ENCODE assay signal across 9 mouse cellular contexts in genomic region chr4:34992866-34993638, GRCm38 (mm10).
DNase-seq lines count a peak whose midpoint lies in the region; ATAC-seq and TF ChIP-seq lines count a peak whose summit lies in the region.
"Had no signal": no experiment of that assay in that cellular context is flagged by ENCODE, and none has a peak within 500 bp of the region (broad histone marks: within the 10 kb centered on the region; RNA-seq: fewer than 3 reads in every experiment).

No protein-coding gene starts in this region.

- TF ChIP-seq CTCF in midbrain, postnatal 0 days (IDR thresholded peaks at IDR 0.05) = no peak
- TF ChIP-seq CTCF in cerebellum, adult 2 months (IDR thresholded peaks at IDR 0.05; ENCODE audit: borderline replicate concordance, insufficient read depth, low read depth, low read length) = no peak

- peak; percentile 30 to 50 for DNase-seq in heart, adult 9 months (ENCODE audit: low spot score in 2 of 2)
- no peak for DNase-seq in heart, postnatal 25 days (ENCODE audit: low spot score)
- peak; percentile 61 for DNase-seq in intestine, embryonic 14.5 days (ENCODE audit: low spot score)
- DNase-seq in midbrain, postnatal 0 days (ENCODE audit: low spot score) = no peak
- no peak for DNase-seq in cerebellum, adult 18-20 months
- DNase-seq in adrenal gland, adult 18-20 months (ENCODE audit: low spot score in 2 of 2) = no peak
- no peak for DNase-seq in cerebellum, adult 2 months

- no peak for TF ChIP-seq POLR2A in cerebellum, adult 2 months (IDR thresholded peaks at IDR 0.05; ENCODE audit: borderline replicate concordance, insufficient read depth, low read length)

- H3K9me3 ChIP-seq in embryonic facial prominence, embryonic 13.5 days = no peaks in the 10 kb centered on the region
- no peaks in the 10 kb centered on the region for H3K9me3 ChIP-seq in intestine, embryonic 14.5 days (ENCODE audit: control insufficient read depth, low read length)
- H3K9me3 ChIP-seq in midbrain, postnatal 0 days (ENCODE audit: low read length) = no peaks in the 10 kb centered on the region

- peak; percentile 59 for ATAC-seq in embryonic facial prominence, embryonic 13.5 days (ENCODE audit: insufficient number of reproducible peaks, insufficient read depth, low FRiP score, low TSS enrichment, low read depth)
- ATAC-seq in intestine, embryonic 14.5 days (replicated peaks; ENCODE audit: low FRiP score, low TSS enrichment, low read depth) = 0 out of 2 replicates have a peak, but pooled peaks have one; percentile 29
- peak; percentile 28; the same call in 1 of the 2 replicates for ATAC-seq in midbrain, postnatal 0 days (ENCODE audit: low FRiP score)

- peaks cover 8% of the 10 kb centered on the region; the same call in 1 of the 2 replicates for H3K27me3 ChIP-seq in embryonic facial prominence, embryonic 13.5 days
- H3K27me3 ChIP-seq in intestine, embryonic 14.5 days (replicated peaks; ENCODE audit: control insufficient read depth, insufficient read depth, low read length) = no peaks in the 10 kb centered on the region
- H3K27me3 ChIP-seq in midbrain, postnatal 0 days (ENCODE audit: insufficient read depth, low read length) = no peaks in the 10 kb centered on the region
- no peaks in the 10 kb centered on the region for H3K27me3 ChIP-seq in cerebellum, adult 2 months (ENCODE audit: control insufficient read depth, insufficient read depth, low read length)

- intact Hi-C loops in heart, postnatal 25 days (cut with DNase I) = no loop called here

- peak overlapping the region; percentile 45 for H3K4me2 ChIP-seq in embryonic facial prominence, embryonic 13.5 days
- H3K4me2 ChIP-seq in intestine, embryonic 14.5 days (ENCODE audit: low read length) = peak overlapping the region; percentile 26
- H3K4me2 ChIP-seq in midbrain, postnatal 0 days (ENCODE audit: low read depth, low read length, poor library complexity, severe bottlenecking) = peak overlapping the region; percentile 42

- H3K27ac ChIP-seq in embryonic facial prominence, embryonic 13.5 days = peak overlapping the region; percentile 78
- peak overlapping the region; percentile 78 for H3K27ac ChIP-seq in intestine, embryonic 14.5 days (ENCODE audit: low read depth)
- peak overlapping the region; percentile 62 for H3K27ac ChIP-seq in midbrain, postnatal 0 days (ENCODE audit: low read depth, low read length)
- no peak overlapping the region for H3K27ac ChIP-seq in cerebellum, adult 2 months (ENCODE audit: insufficient read depth, low read length)
- H3K27ac ChIP-seq: liver, embryonic 14.5 days had no signal

- 20% methylated on average over 22 of the region's 22 CpGs for WGBS in embryonic facial prominence, embryonic 13.5 days
- 33% methylated on average over 22 of the region's 22 CpGs for WGBS in intestine, embryonic 14.5 days
- 14% methylated on average over 22 of the region's 22 CpGs for WGBS in midbrain, postnatal 0 days
- WGBS in cerebellum, adult 2 months = 37% methylated on average over 22 of the region's 22 CpGs

- peaks cover 35% of the 10 kb centered on the region for H3K4me1 ChIP-seq in embryonic facial prominence, embryonic 13.5 days
- H3K4me1 ChIP-seq in intestine, embryonic 14.5 days (replicated peaks; ENCODE audit: control insufficient read depth, insufficient read depth, low read length) = peaks cover 29% of the 10 kb centered on the region
- H3K4me1 ChIP-seq in midbrain, postnatal 0 days (ENCODE audit: insufficient read depth, low read length) = peaks cover 9% of the 10 kb centered on the region; the same call in 1 of the 2 replicates
- H3K4me1 ChIP-seq in cerebellum, adult 2 months (ENCODE audit: control insufficient read depth, insufficient read depth, low read length) = 0 out of 2 replicates have a peak, but pooled peaks cover 3% of the 10 kb centered on the region

- H3K4me3 ChIP-seq in embryonic facial prominence, embryonic 13.5 days = peak overlapping the region; percentile 14; the same call in 1 of the 2 replicates
- H3K4me3 ChIP-seq in intestine, embryonic 14.5 days (ENCODE audit: low read depth, low read length) = no peak overlapping the region
- H3K4me3 ChIP-seq in midbrain, postnatal 0 days (ENCODE audit: low read depth, low read length) = 0 out of 2 replicates have a peak overlapping the region, but pooled peaks have one; percentile 5
- H3K4me3 ChIP-seq in cerebellum, adult 2 months (replicated peaks; ENCODE audit: insufficient read depth, low read depth, low read length) = no peak overlapping the region

- H3K9ac ChIP-seq in embryonic facial prominence, embryonic 13.5 days = 0 out of 2 replicates have a peak overlapping the region, but pooled peaks have one; percentile 49
- H3K9ac ChIP-seq in intestine, embryonic 14.5 days (ENCODE audit: low read length) = no peak overlapping the region
- peak overlapping the region; percentile 42; the same call in 1 of the 2 replicates for H3K9ac ChIP-seq in midbrain, postnatal 0 days (replicated peaks; ENCODE audit: low read length, poor library complexity, severe bottlenecking)
- H3K9ac ChIP-seq: liver, embryonic 14.5 days had no signal

- H3K36me3 ChIP-seq in embryonic facial prominence, embryonic 13.5 days = no peaks in the 10 kb centered on the region
- no peaks in the 10 kb centered on the region for H3K36me3 ChIP-seq in intestine, embryonic 14.5 days (ENCODE audit: control insufficient read depth, insufficient read depth, low read length)
- H3K36me3 ChIP-seq in midbrain, postnatal 0 days (ENCODE audit: insufficient read depth, low read length) = no peaks in the 10 kb centered on the region

Comparison
In these comparisons a context has a peak if more than half of its experiments do, and no peak if none do; other contexts are left out.
1. DNase-seq: peak in heart, adult 9 months (2 of 2) and intestine, embryonic 14.5 days (single experiment); none in heart, postnatal 25 days (single experiment), midbrain, postnatal 0 days (single experiment), cerebellum, adult 18-20 months (0 of 2), adrenal gland, adult 18-20 months (0 of 2) and cerebellum, adult 2 months (0 of 2).
2. H3K4me3 ChIP-seq: peak in embryonic facial prominence, embryonic 13.5 days (single experiment) and midbrain, postnatal 0 days (single experiment); none in intestine, embryonic 14.5 days (single experiment) and cerebellum, adult 2 months (single experiment).
3. Peak in every context shown above with its lines, with median percentiles within 50 percentile points of each other: ATAC-seq and H3K4me2 ChIP-seq.